Mouse (Mus musculus) heart, embryonic 14.5 days (tissue): ENCODE results near the gene Nap1l5. TPM values are rescaled to one million over a fixed set of nuclear protein-coding genes. Genes with fewer than 3 reads are reported as not detected.

Experiments
- ATAC-seq: fragments of 200-750 bp; cut with Nextera tagmentation; 2 replicates; pipeline ENCODE4 v1.8.0; 2017; ENCODE audit warnings: low read depth, moderate TSS enrichment; ENCODE audit not compliant: insufficient number of reproducible peaks, insufficient read depth, low FRiP score
- H3K27ac ChIP-seq, 2 experiments: fragments of 200-500 bp in 1 of 2; fragments of 300-500 bp in 1 of 2; sonication (generic) in 1 of 2; replicated peaks in 1 of 2; 2 replicates each; pipeline ENCODE4 v1.5.1; 2012 to 2014; ENCODE audit warnings: low read depth in 2 of 2, low read length in 2 of 2, control low read depth in 1 of 2, mild to moderate bottlenecking in 1 of 2, mixed read lengths in 1 of 2; ENCODE audit not compliant: control insufficient read depth in 1 of 2, insufficient read depth in 1 of 2
- H3K27me3 ChIP-seq: fragments of 300-500 bp; sonication (generic); 2 replicates; pipeline ENCODE4 v1.6.1; 2014; ENCODE audit warnings: mild to moderate bottlenecking, low read length, control low read depth; ENCODE audit not compliant: control insufficient read depth, insufficient read depth
- H3K36me3 ChIP-seq: fragments of 300-500 bp; sonication (generic); 2 replicates; pipeline ENCODE4 v1.6.1; 2014; ENCODE audit warnings: mild to moderate bottlenecking, control low read depth, low read length, mixed read lengths; ENCODE audit not compliant: control insufficient read depth, insufficient read depth
- H3K4me1 ChIP-seq, 2 experiments: fragments of 200-500 bp in 1 of 2; fragments of 300-500 bp in 1 of 2; sonication (generic) in 1 of 2; 2 replicates each; pipeline ENCODE4 v1.6.1; 2012 to 2014; ENCODE audit warnings: low read length in 2 of 2, control low read depth in 1 of 2, mixed read lengths in 1 of 2; ENCODE audit not compliant: control insufficient read depth in 2 of 2, insufficient read depth in 2 of 2
- H3K4me2 ChIP-seq: fragments of 300-500 bp; sonication (generic); 2 replicates; pipeline ENCODE4 v1.6.1; 2014; ENCODE audit warnings: mild to moderate bottlenecking, low read length
- H3K4me3 ChIP-seq, 2 experiments: fragments of 200-500 bp in 1 of 2; fragments of 300-500 bp in 1 of 2; sonication (generic) in 1 of 2; 2 replicates each; pipeline ENCODE4 v1.5.1; 2012 to 2014; ENCODE audit warnings: low read length in 2 of 2, mild to moderate bottlenecking in 2 of 2, control low read depth in 1 of 2, low read depth in 1 of 2, moderate library complexity in 1 of 2; ENCODE audit not compliant: control insufficient read depth in 1 of 2, insufficient read depth in 1 of 2
- H3K9ac ChIP-seq: fragments of 300-500 bp; sonication (generic); 2 replicates; pipeline ENCODE4 v1.6.1; 2014; ENCODE audit warnings: mild to moderate bottlenecking, low read length
- H3K9me3 ChIP-seq: fragments of 300-500 bp; sonication (generic); 2 replicates; pipeline ENCODE4 v1.6.1; 2016; ENCODE audit warnings: low read length, control low read depth; ENCODE audit not compliant: control insufficient read depth
- WGBS: fragments of 180-500 bp; shearing (Covaris S2); extraction: QIAGEN DNeasy Blood & Tissue Kit; methylation state at CpG from one replicate; pipeline ENCODE4 v1.1.7; 2014; 5-methylcytosine and 5-hydroxymethylcytosine counted together
- polyA plus RNA-seq: library from polyadenylated mRNA; unstranded; fragments of >200 nt; fragmentation: Nextera tagmentation; extraction: Ambion mirVana; gene quantifications from 2 replicates; pipeline ENCODE4 v1.2.1, GENCODE M21; 2014

Nap1l5 gene
- polyA plus RNA-seq, 1 experiment from 2014 or later = 1.7 TPM

DNA sequence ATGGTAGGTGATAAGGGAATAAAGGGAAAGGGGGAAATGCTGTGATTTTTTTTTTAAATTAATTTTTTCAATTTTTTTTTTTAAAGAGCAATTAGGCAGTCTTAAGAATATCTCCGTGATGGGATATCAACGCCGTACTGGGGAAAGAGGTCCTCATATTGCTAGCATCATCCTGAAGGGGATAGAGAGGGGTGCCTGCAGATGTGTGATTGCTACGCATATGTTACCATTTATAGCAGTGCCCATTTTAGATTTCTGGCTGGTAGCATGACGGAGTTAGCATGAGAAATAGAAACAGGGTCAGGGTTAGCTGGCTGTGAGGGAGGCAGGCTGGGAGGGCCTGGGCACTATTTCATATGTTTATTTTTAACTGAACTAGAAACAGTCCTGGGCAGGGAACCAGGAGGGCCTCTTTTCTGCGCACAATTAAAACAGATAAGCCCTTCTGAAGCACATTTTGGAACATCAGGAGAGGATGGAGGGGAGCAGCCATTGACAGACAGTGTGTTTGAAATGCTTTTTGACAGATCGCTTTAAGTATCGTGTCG, 44.4 kb downstream of the Nap1l5 start:
- Histone ChIP-seq H3K9me3 (no peaks in the 10 kb centered on the region), H3K4me1 (peaks cover 3 to 8% of the 10 kb centered on the region in 2 experiments; a peak in 3 of 4 replicates), H3K27me3 (no peaks in the 10 kb centered on the region), H3K9ac (0 out of 2 replicates have a peak overlapping the region, but pooled peaks have one; percentile 51), H3K36me3 (peaks cover 24% of the 10 kb centered on the region), H3K4me3 (peak overlapping the region; percentile 19; a peak in 3 of 4 replicates), H3K4me2 (peak overlapping the region; percentile 36), H3K27ac (peak overlapping the region; percentile 76 to 86)
- 33% methylated on average over 9 of the region's 9 CpGs for WGBS
- peak; percentile 87 for ATAC-seq

DNA sequence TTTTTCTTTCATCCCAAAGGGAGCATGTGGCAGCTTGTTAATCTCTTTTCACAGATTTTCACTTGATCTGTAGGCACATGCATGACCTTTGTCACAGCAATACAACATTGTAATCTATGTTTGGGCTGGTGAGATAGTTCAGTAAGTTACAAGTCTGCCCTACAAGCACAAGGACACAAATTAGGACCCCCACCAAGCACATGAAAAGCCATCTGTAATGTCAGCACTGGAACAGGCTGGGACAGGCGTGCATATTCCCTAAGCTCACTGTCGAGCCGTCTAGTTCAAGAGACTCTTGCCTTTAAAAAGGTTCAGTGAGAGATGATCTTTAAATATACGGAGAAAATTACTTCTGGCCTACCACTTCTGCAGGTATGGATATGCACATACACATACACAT, 47.4 kb downstream of the Nap1l5 start:
- H3K4me2 ChIP-seq = no peak overlapping the region
- WGBS = 87% methylated on average over 4 of the region's 4 CpGs
- no peaks in the 10 kb centered on the region for H3K9me3 ChIP-seq
- no peak for ATAC-seq
- H3K36me3 ChIP-seq = peaks cover 28% of the 10 kb centered on the region
- H3K27ac ChIP-seq = no peak overlapping the region
- H3K4me1 ChIP-seq = peaks cover 5 to 12% of the 10 kb centered on the region in 2 experiments; a peak in 3 of 4 replicates
- H3K27me3 ChIP-seq = no peaks in the 10 kb centered on the region
- H3K9ac ChIP-seq = no peak overlapping the region
- no peak overlapping the region for H3K4me3 ChIP-seq

- Histone ChIP-seq H3K9me3 (no peaks in the 10 kb centered on the region), H3K27ac (no peak overlapping the region), H3K27me3 (no peaks in the 10 kb centered on the region), H3K4me1 (peaks cover 2 to 7% of the 10 kb centered on the region in 2 experiments; a peak in 3 of 4 replicates), H3K9ac (no peak overlapping the region), H3K36me3 (peaks cover 28% of the 10 kb centered on the region), H3K4me2 (no peak overlapping the region), H3K4me3 (no peak overlapping the region)
- ATAC-seq = no peak
- WGBS = 53% methylated on average over 2 of the region's 2 CpGs
Observed at GRCm38 (mm10) chr6:58856494-58856893, 50.4 kb downstream of the Nap1l5 start.

- Histone ChIP-seq H3K9me3 (no peaks in the 10 kb centered on the region), H3K4me3 (no peak overlapping the region), H3K4me2 (no peak overlapping the region), H3K27ac (no peak overlapping the region), H3K9ac (no peak overlapping the region), H3K36me3 (peaks cover 28% of the 10 kb centered on the region), H3K4me1 (peaks cover 2 to 7% of the 10 kb centered on the region in 2 experiments; a peak in 3 of 4 replicates), H3K27me3 (no peaks in the 10 kb centered on the region)
- WGBS = 81% methylated on average over 10 of the region's 10 CpGs
- no peak for ATAC-seq
Observed at GRCm38 (mm10) chr6:58855676-58856367, 51.1 kb downstream of the Nap1l5 start.

Other genes starting within 250 kb of the Nap1l5 start
- 58.2 and 65.8 TPM in 2 replicates for gene Herc3, start 75.6 kb downstream of the Nap1l5 start, polyA plus RNA-seq
- gene Fam13a, start 117.5 kb upstream of the Nap1l5 start, polyA plus RNA-seq = 8.9 and 9.0 TPM in 2 replicates